Mouse (Mus musculus) E14TG2a.4 (cell line): ENCODE measurements at regions not wholly inside any gene's neighbourhood (a gene's known extent, or its start where the extent isn't known, plus 50 kb on each side); places are given as distances from the start of the nearest gene placed in this dataset.

ENCODE experiments used
- CTCF ChIP-seq: conservative IDR thresholded peaks from 2 replicates; pipeline ENCODE4 v1.5.1; 2014; ENCODE audit warnings: low read length
- POU5F1 ChIP-seq: IDR thresholded peaks from 2 replicates; pipeline ENCODE4 v1.6.1; 2014; ENCODE audit warnings: low read length, borderline replicate concordance

GRCm38 (mm10) chr14:28848831-28849590, 169.0 kb upstream of the Lrtm1 start:
- 0 out of 2 replicates have a peak, but pooled peaks have one; percentile 14 for TF ChIP-seq CTCF
- no peak for TF ChIP-seq POU5F1
